Mouse (Mus musculus): ENCODE data around the gene Pcdh9. TPM values are rescaled to one million over a fixed set of nuclear protein-coding genes. Genes with fewer than 3 reads are reported as not detected.

Pcdh9 gene
- polyA plus RNA-seq (2014; fragmentation: Illumina TruSeq; extraction: RNeasy Lipid Tissue Mini Kit (QIAGEN cat#74804); ENCODE audit: low read depth, low replicate concordance): 1.9 TPM

GRCm38 (mm10) chr14:93890519-93891370 lies at the start of gene Pcdh9:
TSS of gene Pcdh9 (minus strand) at chr14:93890679.

Data from sigmoid colon, adult 10 weeks (tissue).